Mouse (Mus musculus) hindbrain, embryonic 16.5 days (tissue): Measurements from ENCODE around the gene Pyroxd1. TPM values are rescaled to one million over a fixed set of nuclear protein-coding genes. Genes with fewer than 3 reads are reported as not detected.

Experiments used
- polyA plus RNA-seq: library from polyadenylated mRNA; unstranded; fragments of >200 nt; fragmentation: Nextera tagmentation; extraction: Ambion mirVana; gene quantifications from 2 replicates; pipeline ENCODE4 v1.2.1, GENCODE M21; 2015

Pyroxd1 gene
- polyA plus RNA-seq, 1 experiment from 2014 or later: 18.3 TPM

Other genes starting within 250 kb of the Pyroxd1 start
- 0.69 TPM in 1 of 2 replicates, not detected in the other for gene Slco1a6, start 137.1 kb upstream of the Pyroxd1 start, polyA plus RNA-seq
- 0.31 TPM in 1 of 2 replicates, not detected in the other for gene Iapp, start 47.2 kb upstream of the Pyroxd1 start, polyA plus RNA-seq
- 0.41 and 0.57 TPM in 2 replicates for gene Slco1a5, start 22.7 kb upstream of the Pyroxd1 start, polyA plus RNA-seq
- gene Recql, start 41.4 kb downstream of the Pyroxd1 start, polyA plus RNA-seq: 19.5 and 23.1 TPM in 2 replicates
- 68.6 and 75.9 TPM in 2 replicates for gene Golt1b, start 41.6 kb downstream of the Pyroxd1 start, polyA plus RNA-seq
- 2.4 and 4.9 TPM in 2 replicates for gene Spx, start 67.8 kb downstream of the Pyroxd1 start, polyA plus RNA-seq
- gene Gys2, start 127.5 kb downstream of the Pyroxd1 start, polyA plus RNA-seq: 0.08 and 0.09 TPM in 2 replicates
- gene Ldhb, start 162.3 kb downstream of the Pyroxd1 start, polyA plus RNA-seq: 534 and 590 TPM in 2 replicates
- gene Kcnj8, start 226.0 kb downstream of the Pyroxd1 start, polyA plus RNA-seq: 14.8 and 15.3 TPM in 2 replicates